Mouse (Mus musculus) liver, adult 2 months (tissue): ENCODE measurements around the gene Jak1. TPM values are rescaled to one million over a fixed set of nuclear protein-coding genes. Genes with fewer than 3 reads are reported as not detected.
A peak's percentile ranks its signal among the peaks of the same experiment; 100 is the strongest.

ENCODE experiments used
- DNase-seq: peaks from one replicate; pipeline ENCODE4 v3.0.0-alpha.2; 2011; ENCODE audit warnings: low read depth, low spot score; ENCODE audit errors: extremely low read depth
- H3K27ac ChIP-seq: fragments of 200-500 bp; replicated peaks from 2 replicates; pipeline ENCODE4 v1.5.1; 2012; ENCODE audit warnings: low read depth, mild to moderate bottlenecking, control low read depth, inconsistent platforms, low read length; ENCODE audit not compliant: insufficient read depth
- H3K27me3 ChIP-seq: fragments of 200-500 bp; 2 replicates; pipeline ENCODE4 v1.6.1; 2012; ENCODE audit warnings: mild to moderate bottlenecking, moderate library complexity, low read length, inconsistent platforms; ENCODE audit not compliant: control insufficient read depth, insufficient read depth
- H3K36me3 ChIP-seq: fragments of 200-500 bp; 2 replicates; pipeline ENCODE4 v1.6.1; 2012; ENCODE audit warnings: low read length, inconsistent platforms; ENCODE audit not compliant: control insufficient read depth, insufficient read depth
- H3K4me1 ChIP-seq: fragments of 200-500 bp; 2 replicates; pipeline ENCODE4 v1.6.1; 2011; ENCODE audit warnings: low read length; ENCODE audit not compliant: control insufficient read depth, insufficient read depth
- H3K4me3 ChIP-seq: fragments of 200-500 bp; 2 replicates; pipeline ENCODE4 v1.5.1; 2011; ENCODE audit warnings: low read depth, mild to moderate bottlenecking, control low read depth, low read length, moderate library complexity; ENCODE audit not compliant: insufficient read depth
- H3K79me2 ChIP-seq: fragments of 200-500 bp; 2 replicates; pipeline ENCODE4 v1.6.1; 2012; ENCODE audit warnings: inconsistent platforms, mild to moderate bottlenecking, low read length, moderate library complexity; ENCODE audit not compliant: control insufficient read depth, insufficient read depth
- H3K9ac ChIP-seq: fragments of 200-500 bp; 2 replicates; pipeline ENCODE4 v1.6.1; 2012; ENCODE audit warnings: low read depth, mild to moderate bottlenecking, control low read depth, inconsistent platforms, low read length
- CTCF ChIP-seq: fragments of 200-500 bp; IDR thresholded peaks from 2 replicates; pipeline ENCODE4 v1.5.1; 2011; ENCODE audit warnings: low read depth, low read length, control low read depth
- POLR2A ChIP-seq: fragments of 200-500 bp; IDR thresholded peaks from 2 replicates; pipeline ENCODE4 v1.6.1; 2011; ENCODE audit warnings: low read length, control low read depth; ENCODE audit not compliant: insufficient read depth; ENCODE audit errors: extremely low read depth
- WGBS: fragments of 180-500 bp; shearing (Covaris S2); methylation state at CpG from one replicate; pipeline ENCODE4 v1.1.7; 2018; 5-methylcytosine and 5-hydroxymethylcytosine counted together
- polyA plus RNA-seq: library from polyadenylated mRNA; depleted of rRNA; stranded (reverse); fragments of >200 nt; gene quantifications from 2 replicates; pipeline ENCODE4 v1.2.3, GENCODE M21; 2012
- total RNA-seq: library from RNA; depleted of rRNA; stranded (reverse); fragments of >200 nt; gene quantifications from 2 replicates; pipeline ENCODE4 v1.2.3, GENCODE M21; 2014

Gene Jak1
- total and polyA plus RNA-seq, 2 experiments, result 21.7 to 67.1 TPM

DNA sequence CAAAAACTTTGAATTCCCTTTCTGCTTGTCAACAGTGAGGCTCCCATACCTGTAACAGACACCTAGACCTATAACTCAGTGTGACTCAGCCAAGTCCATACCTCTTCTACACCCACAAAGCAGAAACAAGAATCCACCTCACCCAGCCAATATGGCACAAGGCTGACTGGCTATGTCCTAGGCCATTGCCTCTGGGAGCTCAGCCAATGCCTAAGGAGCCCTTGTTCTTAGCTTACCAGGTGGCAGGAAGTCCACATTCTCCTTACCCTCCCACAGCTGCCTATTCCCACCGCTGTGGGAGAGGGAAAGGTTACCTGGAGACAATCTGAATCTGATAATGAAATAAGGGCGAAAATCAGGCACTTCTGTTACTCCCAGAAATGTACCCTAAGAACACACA lies 34.5 kb downstream of the Jak1 start:
- TF ChIP-seq POLR2A (no peak), CTCF (no peak)
- Histone ChIP-seq H3K36me3 (no peaks in the 10 kb centered on the region), H3K79me2 (peaks cover 62% of the 10 kb centered on the region), H3K4me3 (no peak overlapping the region), H3K9ac (no peak overlapping the region), H3K27ac (no peak overlapping the region), H3K27me3 (no peaks in the 10 kb centered on the region), H3K4me1 (peaks cover 13% of the 10 kb centered on the region)
- no peak for DNase-seq
- WGBS, result 73% methylated on average over 2 of the region's 2 CpGs

DNA sequence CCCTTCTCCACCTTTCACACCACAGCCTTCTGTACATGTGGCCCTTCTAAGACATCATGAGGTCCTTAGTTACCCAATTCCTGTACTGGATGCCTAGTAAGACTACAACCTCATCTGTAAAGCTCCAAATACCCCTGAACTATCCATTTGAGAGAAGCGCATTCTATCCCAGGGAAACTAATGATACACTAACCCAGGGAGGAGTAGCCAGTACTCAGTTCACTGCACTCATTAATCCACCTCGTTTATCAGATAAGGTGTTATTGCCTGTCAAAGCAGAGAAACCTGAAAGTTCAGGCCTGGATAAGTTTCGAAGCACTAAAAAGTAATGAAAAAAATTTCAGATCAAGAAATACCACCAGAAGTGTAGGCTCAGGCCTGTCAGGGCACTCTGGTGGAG lies 37.7 kb downstream of the Jak1 start:
- Histone ChIP-seq H3K27me3 (no peaks in the 10 kb centered on the region), H3K27ac (no peak overlapping the region), H3K9ac (no peak overlapping the region), H3K36me3 (no peaks in the 10 kb centered on the region), H3K4me1 (peaks cover 10% of the 10 kb centered on the region), H3K79me2 (peaks cover 58% of the 10 kb centered on the region), H3K4me3 (no peak overlapping the region)
- WGBS, result 58% methylated on average over 3 of the region's 3 CpGs
- no peak for DNase-seq
- TF ChIP-seq CTCF (no peak), POLR2A (no peak)

DNA sequence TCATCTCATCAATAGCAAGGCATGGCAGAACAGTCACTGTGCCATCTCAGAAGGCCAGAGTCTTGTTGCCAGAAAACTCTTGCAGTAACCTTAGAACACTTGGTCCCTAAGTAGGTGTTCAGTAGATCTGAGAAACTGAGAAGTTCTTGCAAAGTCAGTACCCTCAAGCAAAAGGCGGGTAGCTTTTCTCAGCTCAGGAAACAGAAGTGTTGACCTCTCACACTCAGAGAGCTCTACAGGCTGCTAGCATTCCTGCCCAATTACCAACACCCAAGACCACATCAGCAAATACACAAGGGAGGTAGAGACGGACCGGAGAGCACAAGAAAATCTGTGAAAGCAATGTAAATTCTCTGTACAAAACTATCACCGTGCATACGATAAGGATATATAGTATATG lies 39.1 kb downstream of the Jak1 start:
- no peak for DNase-seq
- Histone ChIP-seq H3K79me2 (peaks cover 54% of the 10 kb centered on the region), H3K36me3 (no peaks in the 10 kb centered on the region), H3K4me1 (peaks cover 14% of the 10 kb centered on the region), H3K9ac (no peak overlapping the region), H3K27me3 (no peaks in the 10 kb centered on the region), H3K4me3 (no peak overlapping the region), H3K27ac (no peak overlapping the region)
- TF ChIP-seq POLR2A (no peak), CTCF (no peak)
- 78% methylated on average over 5 of the region's 5 CpGs for WGBS

DNA sequence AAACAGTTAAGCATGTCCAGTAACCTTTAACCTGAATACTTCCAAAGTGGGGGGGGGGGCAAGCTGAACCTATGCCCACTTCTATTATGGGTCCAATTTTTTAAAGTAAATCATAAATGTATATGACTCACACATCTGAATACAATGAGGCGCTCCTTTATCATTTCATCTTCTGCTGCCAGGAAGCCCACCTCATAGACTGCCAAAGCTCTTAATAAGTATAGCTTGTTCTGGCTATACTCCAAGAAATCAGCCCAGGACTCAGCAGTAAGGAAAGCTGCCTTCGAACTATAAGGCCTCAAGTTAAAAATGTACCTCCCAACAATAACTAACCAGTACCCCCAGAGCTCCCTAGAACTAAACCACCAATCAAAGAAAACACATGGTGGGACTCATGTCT lies 44.1 kb downstream of the Jak1 start:
- TF ChIP-seq CTCF (no peak), POLR2A (no peak)
- no peaks in the 10 kb centered on the region for H3K27me3 ChIP-seq
- H3K27ac ChIP-seq, result peak overlapping the region; percentile 30; the same call in 1 of the 2 replicates
- H3K79me2 ChIP-seq, result peaks cover 45% of the 10 kb centered on the region; the same call in 1 of the 2 replicates
- 51% methylated on average over 2 of the region's 2 CpGs for WGBS
- H3K36me3 ChIP-seq, result no peaks in the 10 kb centered on the region
- no peak overlapping the region for H3K4me3 ChIP-seq
- H3K4me1 ChIP-seq, result peaks cover 35% of the 10 kb centered on the region
- no peak for DNase-seq
- H3K9ac ChIP-seq, result no peak overlapping the region

DNA sequence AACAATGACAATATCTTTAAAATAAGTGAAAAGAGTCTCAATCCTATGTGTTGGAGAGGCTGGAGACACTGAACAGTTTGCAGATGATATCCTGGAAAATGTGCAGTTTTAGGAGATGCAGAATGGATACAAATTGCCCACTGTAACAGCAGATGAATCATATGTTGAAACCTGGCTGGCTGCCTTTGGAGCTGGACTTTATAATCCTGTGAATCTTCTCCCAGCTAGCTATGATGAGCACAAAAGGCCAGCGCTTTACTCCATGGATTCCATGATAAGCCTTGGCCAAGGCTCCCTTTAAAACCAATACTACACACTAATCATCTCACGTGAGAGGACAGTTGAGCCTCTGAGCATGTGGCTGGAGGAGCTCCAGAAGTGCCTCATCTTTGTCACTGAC lies 45.2 kb downstream of the Jak1 start:
- peak overlapping the region; percentile 18; the same call in 1 of the 2 replicates for H3K27ac ChIP-seq
- H3K4me1 ChIP-seq, result peaks cover 38% of the 10 kb centered on the region
- no peak overlapping the region for H3K9ac ChIP-seq
- WGBS, result 13% methylated on average over 2 of the region's 2 CpGs
- no peak for TF ChIP-seq CTCF
- no peak for TF ChIP-seq POLR2A
- H3K4me3 ChIP-seq, result no peak overlapping the region
- no peaks in the 10 kb centered on the region for H3K27me3 ChIP-seq
- DNase-seq, result peak; percentile 59
- H3K79me2 ChIP-seq, result peaks cover 43% of the 10 kb centered on the region; the same call in 1 of the 2 replicates
- H3K36me3 ChIP-seq, result no peaks in the 10 kb centered on the region

DNA sequence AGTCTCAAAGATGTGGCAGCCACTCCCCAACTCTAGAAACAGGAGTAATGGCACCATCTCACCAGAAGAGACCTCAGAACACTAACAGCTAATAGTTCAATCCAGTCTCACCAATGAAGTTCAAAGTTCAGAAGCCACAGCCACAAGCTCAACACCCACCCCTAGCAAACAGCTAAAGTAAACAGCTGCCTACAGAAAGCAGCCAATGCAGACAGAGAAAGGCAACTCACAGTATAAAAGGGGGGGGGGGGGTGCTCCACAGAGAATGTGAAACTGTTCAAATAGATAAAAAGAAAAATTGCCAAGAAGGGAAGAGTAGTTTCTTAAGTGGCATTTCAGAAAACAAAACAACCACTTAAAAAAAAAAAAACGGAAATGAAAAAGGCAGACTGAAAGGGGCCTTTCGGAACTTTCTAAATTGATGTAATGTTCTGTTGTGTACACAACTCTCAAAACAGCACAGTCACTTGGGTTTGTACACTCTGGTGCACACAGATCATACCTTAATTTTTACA lies 48.0 kb downstream of the Jak1 start:
- Histone ChIP-seq H3K36me3 (no peaks in the 10 kb centered on the region), H3K27me3 (no peaks in the 10 kb centered on the region), H3K9ac (no peak overlapping the region), H3K4me3 (no peak overlapping the region), H3K4me1 (peaks cover 32% of the 10 kb centered on the region), H3K79me2 (peaks cover 40% of the 10 kb centered on the region; the same call in 1 of the 2 replicates), H3K27ac (peak overlapping the region; percentile 84)
- 1% methylated on average over 2 of the region's 2 CpGs for WGBS
- DNase-seq, result peak; percentile 94
- TF ChIP-seq POLR2A, result no peak
